15 mouse cellular contexts compared by ENCODE assay signal in genomic region chr10:85953401-85953800, GRCm38 (mm10). TPM values are rescaled to one million over a fixed set of nuclear protein-coding genes. Genes with fewer than 3 reads are reported as not detected.
DNase-seq lines count a peak whose midpoint lies in the region; TF ChIP-seq lines count a peak whose summit lies in the region.
"Had no signal": no experiment of that assay in that cellular context is flagged by ENCODE, and none has a peak within 500 bp of the region (broad histone marks: within the 10 kb centered on the region; RNA-seq: fewer than 3 reads in every experiment).

No protein-coding gene starts in this region.

- intact Hi-C loops in left cerebral cortex, postnatal 10 days (cut with DNase I) = loop anchor here (5.0 kb wide), 1 partner anchor 749 kb away; no protein-coding TSS in a partner anchor

- H3K4me3 ChIP-seq in spleen, adult 2 months (ENCODE audit: extremely low read depth, insufficient read depth, insufficient read length) = no peak overlapping the region
- H3K4me3 ChIP-seq in small intestine, adult 2 months (ENCODE audit: low read depth, low read length) = no peak overlapping the region
- H3K4me3 ChIP-seq: intestine, embryonic 15.5 days; limb, embryonic 12.5 days; midbrain, embryonic 10.5 days had no signal

- peaks cover 28% of the 10 kb centered on the region for H3K4me1 ChIP-seq in spleen, adult 2 months (ENCODE audit: control insufficient read depth, insufficient read depth, insufficient read length)
- H3K4me1 ChIP-seq in small intestine, adult 2 months (ENCODE audit: control insufficient read depth, insufficient read depth, insufficient read length, low read length) = peaks cover 12% of the 10 kb centered on the region; the same call in 1 of the 2 replicates
- H3K4me1 ChIP-seq: limb, embryonic 12.5 days had no signal

- 35% methylated on average over 3 of the region's 3 CpGs for WGBS in spleen, adult 2 months
- WGBS in small intestine, adult 2 months = 34% methylated on average over 3 of the region's 3 CpGs

- H3K27me3 ChIP-seq in spleen, adult 2 months (ENCODE audit: control insufficient read depth, insufficient read depth, low read length) = no peaks in the 10 kb centered on the region
- no peaks in the 10 kb centered on the region for H3K27me3 ChIP-seq in small intestine, adult 2 months (ENCODE audit: control insufficient read depth, insufficient read depth, low read length)
- H3K27me3 ChIP-seq: intestine, embryonic 15.5 days; limb, embryonic 12.5 days had no signal

- TF ChIP-seq POLR2A in spleen, adult 2 months (IDR thresholded peaks at IDR 0.05; ENCODE audit: low read depth, low read length) = no peak
- TF ChIP-seq POLR2A in small intestine, adult 2 months (IDR thresholded peaks at IDR 0.05; ENCODE audit: low read depth, low read length) = no peak

- H3K27ac ChIP-seq in spleen, adult 2 months (ENCODE audit: insufficient read depth, low read length) = peak overlapping the region; percentile 33; the same call in 1 of the 2 replicates
- peak overlapping the region; percentile 77 for H3K27ac ChIP-seq in small intestine, adult 2 months (ENCODE audit: insufficient read depth, low read depth, low read length)
- H3K27ac ChIP-seq: intestine, embryonic 15.5 days; limb, embryonic 12.5 days; midbrain, embryonic 10.5 days had no signal

- H3K36me3 ChIP-seq in spleen, adult 2 months (ENCODE audit: control insufficient read depth, insufficient read depth, low read length) = peaks cover 19% of the 10 kb centered on the region
- H3K36me3 ChIP-seq in small intestine, adult 2 months (ENCODE audit: control insufficient read depth, insufficient read depth, low read length) = peaks cover 23% of the 10 kb centered on the region

- peak; percentile 5 to 8 for DNase-seq in cerebellum, postnatal 36 days
- DNase-seq in cerebellum, adult 8-10 months = no peak
- DNase-seq in spleen, adult 2 months (ENCODE audit: low read depth in 1 of 2, low spot score in 2 of 2) = no peak
- DNase-seq in spleen, adult 12 weeks (ENCODE audit: low spot score) = no peak
- DNase-seq in kidney, postnatal 14 days = peak; percentile 33
- DNase-seq in neural tube, embryonic 10.5 days (ENCODE audit: extremely low spot score, low spot score) = no peak
- no peak for DNase-seq in left cerebral cortex, postnatal 10 days (ENCODE audit: extremely low spot score in 1 of 2, low spot score in 2 of 2)
- DNase-seq: cerebellum, adult 18-20 months; heart, adult 18-20 months; heart, postnatal 36 days had no signal

- TF ChIP-seq CTCF in spleen, adult 2 months (IDR thresholded peaks at IDR 0.05; ENCODE audit: extremely low read depth, insufficient read depth, insufficient read length, insufficient replicate concordance) = no peak
- TF ChIP-seq CTCF in small intestine, adult 2 months (IDR thresholded peaks at IDR 0.05; ENCODE audit: extremely low read depth, insufficient read length, insufficient replicate concordance, low read depth, low read length) = no peak

RNA-seq across cellular contexts. Expression of gene Rtcb, which starts 4.2 kb away (rescaled TPM):
- polyA plus RNA-seq in spleen, adult 2 months (2012; rRNA removed) = 38.2 and 41.4 TPM in 2 replicates
- polyA plus RNA-seq in small intestine, adult 2 months (2012; rRNA removed) = 16.2 and 26.8 TPM in 2 replicates
- total RNA-seq in left cerebral cortex, postnatal 10 days (2021) = 100 to 1,000 TPM; 105 TPM

RNA-seq across cellular contexts. Expression of gene Ascl4, which starts 25.9 kb away (rescaled TPM):
- 0.07 and 0.09 TPM in 2 replicates for polyA plus RNA-seq in spleen, adult 2 months (2012; rRNA removed)
- 0.14 TPM in 1 of 2 replicates, not detected in the other for polyA plus RNA-seq in small intestine, adult 2 months (2012; rRNA removed)
- under 1 TPM; 0.22 to 0.26 TPM for total RNA-seq in left cerebral cortex, postnatal 10 days (2021)
- total RNA-seq: heart, adult 18-20 months; heart, postnatal 36 days had no signal

RNA-seq across cellular contexts. Expression of gene Prdm4, which starts 36.5 kb away (rescaled TPM):
- 14.1 and 21.9 TPM in 2 replicates for polyA plus RNA-seq in spleen, adult 2 months (2012; rRNA removed)
- 9.4 and 26.3 TPM in 2 replicates for polyA plus RNA-seq in small intestine, adult 2 months (2012; rRNA removed)
- total RNA-seq in left cerebral cortex, postnatal 10 days (2021) = 10 to 100 TPM; 33.8 to 38.8 TPM

RNA-seq across cellular contexts. Expression of gene Bpifc, which starts 58.3 kb away (rescaled TPM):
- polyA plus RNA-seq in spleen, adult 2 months (2012; rRNA removed) = not detected in 2 replicates
- polyA plus RNA-seq in small intestine, adult 2 months (2012; rRNA removed) = not detected in 2 replicates
- total RNA-seq in left cerebral cortex, postnatal 10 days (2021) = not detected
- total RNA-seq: heart, adult 18-20 months; heart, postnatal 36 days had no signal
- polyA plus RNA-seq: embryonic facial prominence, embryonic 11.5 days had no signal

Comparison
In these comparisons a context has a peak if more than half of its experiments do, and no peak if none do; other contexts are left out.
1. DNase-seq: peak in cerebellum, postnatal 36 days (2 of 2) and kidney, postnatal 14 days (single experiment); none in cerebellum, adult 8-10 months (single experiment), spleen, adult 2 months (0 of 2), spleen, adult 12 weeks (single experiment), neural tube, embryonic 10.5 days (single experiment) and left cerebral cortex, postnatal 10 days (0 of 2).